Mouse (Mus musculus): ENCODE data around the gene Son.

The Son gene

DNA sequence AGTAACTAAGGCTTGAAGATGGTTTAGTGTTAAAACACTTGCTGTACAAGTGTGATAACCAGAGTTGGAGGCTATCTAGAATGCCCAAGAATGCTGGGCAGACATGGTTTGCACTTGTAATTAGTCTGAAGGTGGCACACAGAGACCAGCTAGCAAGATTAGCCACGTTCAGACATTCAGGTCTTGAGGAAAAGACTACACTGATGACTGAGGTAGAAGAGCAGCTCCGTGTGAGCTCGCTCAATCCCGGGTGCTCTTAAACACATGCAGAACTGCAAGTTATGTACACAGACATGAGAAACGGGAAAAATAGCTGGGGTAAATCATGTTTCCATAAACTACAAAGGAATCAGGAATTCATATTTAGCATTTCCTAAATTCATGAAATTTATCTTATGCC is 33.4 kb downstream of the Son start:
- in situ Hi-C loops (cut with MboI, MseI): loop anchor here (10.0 kb wide), 1 partner anchor 666 kb away; the partner anchor contains the start of gene Synj1

DNA sequence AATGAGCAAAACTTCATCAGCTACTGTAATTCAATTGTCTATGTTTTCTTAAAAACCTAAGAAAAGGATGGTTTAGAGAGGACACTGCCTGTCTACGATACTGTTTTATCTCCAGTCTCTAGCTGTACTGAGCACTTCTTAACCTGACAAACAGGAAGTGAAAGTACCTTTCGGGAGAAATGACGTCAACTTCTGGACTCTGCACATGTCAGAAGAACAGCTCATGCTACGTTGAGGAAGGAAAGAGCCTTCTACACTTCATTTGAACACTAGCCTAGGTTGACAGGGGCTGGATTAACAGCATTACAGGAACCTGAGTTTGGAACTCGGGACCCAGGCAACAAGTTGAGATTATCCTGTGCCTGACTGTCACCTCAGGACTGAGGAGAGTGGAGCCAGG is 38.2 kb downstream of the Son start:
- in situ Hi-C loops (cut with MboI, MseI): loop anchor here (10.0 kb wide), 1 partner anchor 671 kb away; the partner anchor contains the start of gene Synj1

DNA sequence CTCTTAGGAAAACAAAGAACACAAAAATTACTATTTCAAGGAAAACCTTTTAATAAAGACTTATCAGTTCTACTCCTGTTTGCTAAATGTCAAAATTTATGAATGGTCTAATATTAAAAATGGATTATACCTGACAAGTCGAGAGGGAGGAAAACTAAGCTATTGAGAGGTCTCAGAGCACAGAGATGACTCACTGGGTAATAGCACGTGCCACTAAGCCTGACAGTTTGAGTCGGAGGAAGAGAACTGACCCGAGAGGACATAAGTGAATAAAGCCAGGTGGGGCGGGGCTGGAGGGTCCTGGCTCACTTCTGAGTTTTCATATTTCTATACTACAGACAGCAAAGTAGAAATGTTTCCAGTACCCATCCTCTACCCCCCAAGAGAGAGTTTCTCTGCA is 39.1 kb downstream of the Son start:
- in situ Hi-C loops (cut with MboI, MseI): loop anchor here (10.0 kb wide), 1 partner anchor 672 kb away; the partner anchor contains the start of gene Synj1

DNA sequence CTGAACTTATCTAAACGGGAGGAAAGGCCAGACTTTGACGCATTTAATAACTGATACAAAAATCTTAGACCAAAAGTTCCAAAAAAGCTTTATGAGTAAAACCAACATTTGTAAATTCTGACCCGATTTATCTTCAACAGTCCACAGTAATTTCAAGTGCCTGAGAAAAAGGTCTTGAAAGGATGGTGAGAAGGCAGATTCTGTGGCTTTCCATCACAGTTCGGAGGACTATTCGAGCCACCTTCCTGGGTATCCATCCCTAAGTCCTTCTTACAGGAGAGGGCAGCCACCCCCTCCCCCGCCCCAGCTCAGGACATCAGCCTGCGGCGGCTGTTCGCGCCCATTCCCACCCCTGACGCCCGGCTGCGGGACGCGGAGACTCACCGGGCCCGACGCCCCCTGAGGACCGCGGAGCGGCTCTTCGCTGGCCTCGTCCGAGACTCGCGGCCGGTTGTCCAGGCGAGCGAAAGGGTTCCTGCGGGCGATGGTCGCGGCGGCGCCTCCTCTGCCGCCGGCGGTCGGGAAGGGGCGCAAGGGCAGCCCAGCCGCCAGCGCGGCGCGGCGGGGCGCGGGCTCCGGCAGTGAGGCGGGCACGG is 40.8 kb downstream of the Son start:
- in situ Hi-C loops (cut with MboI, MseI): loop anchor here (10.0 kb wide), 1 partner anchor 673 kb away; the partner anchor contains the start of gene Synj1

DNA sequence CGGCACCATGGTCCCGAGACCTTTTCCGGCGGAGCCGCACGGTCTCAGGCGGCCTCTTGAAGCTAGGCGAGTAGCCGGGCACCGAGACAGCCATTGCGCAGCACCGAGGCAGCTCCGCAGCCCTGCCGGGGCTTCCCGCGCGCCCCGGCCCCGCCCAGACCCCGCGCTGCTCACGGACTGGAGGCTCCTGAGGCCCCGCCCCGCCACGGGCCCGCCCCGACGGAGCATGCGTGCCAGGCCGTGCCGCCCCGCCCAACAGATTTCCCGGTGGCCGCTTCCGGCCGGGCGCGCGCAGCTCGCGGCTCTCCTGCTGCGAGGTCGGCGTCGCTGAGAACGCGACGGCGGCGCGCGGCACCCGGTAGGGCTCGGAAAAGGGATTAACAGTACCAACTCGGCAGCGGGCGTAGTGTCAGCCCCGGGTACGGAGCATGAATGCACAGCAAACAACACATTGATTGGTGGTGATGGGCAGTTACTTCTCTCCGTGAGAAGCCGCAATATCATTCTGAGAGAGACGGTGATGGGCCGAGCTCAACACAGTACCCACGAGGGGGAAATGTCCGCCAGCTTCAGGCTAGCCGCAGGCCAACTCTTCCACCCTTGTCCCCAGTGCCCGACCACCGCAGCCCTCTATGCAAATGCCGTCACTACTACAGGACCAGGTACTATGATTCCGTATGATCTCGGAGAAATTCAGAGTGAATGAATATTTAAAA is 41.5 kb downstream of the Son start, which contains the start of gene Donson:
Gene Donson (minus strand): TSS at position 152 of the 716 bp plus-strand sequence.
- in situ Hi-C loops (cut with MboI, MseI): loop anchor here (10.0 kb wide), 1 partner anchor 674 kb away; the partner anchor contains the start of gene Synj1

- in situ Hi-C loops (cut with MboI, MseI): loop anchor here (10.0 kb wide), 1 partner anchor 675 kb away; the partner anchor contains the start of gene Synj1
These were observed 42.5 kb downstream of the Son start for GRCm38 (mm10) chr16:91689791-91690190.

DNA sequence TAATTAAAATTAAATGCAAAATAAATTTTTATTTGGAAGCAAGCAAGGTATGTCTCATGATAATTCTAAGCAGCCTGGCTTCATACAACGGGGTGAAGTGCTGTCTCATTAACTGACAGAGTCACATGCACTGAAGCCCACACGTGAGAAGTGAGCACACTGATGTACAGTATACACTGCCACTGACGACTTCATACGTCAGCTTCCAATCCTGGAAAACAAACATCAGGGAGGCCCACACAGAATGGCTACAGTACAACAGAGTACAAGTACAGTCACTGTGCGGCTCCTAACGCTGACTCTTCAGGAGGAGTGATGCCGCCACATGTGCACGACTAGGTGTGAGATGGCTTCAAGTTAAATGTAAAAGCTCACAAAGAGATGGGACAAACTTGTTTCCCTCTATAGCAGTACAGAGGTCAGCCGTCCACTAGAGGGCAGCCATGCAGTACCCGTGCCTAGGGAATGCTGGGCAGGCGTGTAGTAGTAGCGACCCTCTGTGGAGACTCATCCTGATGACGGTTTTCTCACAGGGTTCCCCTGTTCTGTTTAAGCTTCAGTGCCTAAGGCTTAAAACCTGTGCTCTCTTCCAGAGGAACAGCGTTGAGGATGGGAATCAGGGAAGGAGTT is 47.3 kb downstream of the Son start:
- in situ Hi-C loops (cut with MboI, MseI): loop anchor here (5.0 kb wide), 1 partner anchor 223 kb away; no protein-coding TSS in a partner anchor

DNA sequence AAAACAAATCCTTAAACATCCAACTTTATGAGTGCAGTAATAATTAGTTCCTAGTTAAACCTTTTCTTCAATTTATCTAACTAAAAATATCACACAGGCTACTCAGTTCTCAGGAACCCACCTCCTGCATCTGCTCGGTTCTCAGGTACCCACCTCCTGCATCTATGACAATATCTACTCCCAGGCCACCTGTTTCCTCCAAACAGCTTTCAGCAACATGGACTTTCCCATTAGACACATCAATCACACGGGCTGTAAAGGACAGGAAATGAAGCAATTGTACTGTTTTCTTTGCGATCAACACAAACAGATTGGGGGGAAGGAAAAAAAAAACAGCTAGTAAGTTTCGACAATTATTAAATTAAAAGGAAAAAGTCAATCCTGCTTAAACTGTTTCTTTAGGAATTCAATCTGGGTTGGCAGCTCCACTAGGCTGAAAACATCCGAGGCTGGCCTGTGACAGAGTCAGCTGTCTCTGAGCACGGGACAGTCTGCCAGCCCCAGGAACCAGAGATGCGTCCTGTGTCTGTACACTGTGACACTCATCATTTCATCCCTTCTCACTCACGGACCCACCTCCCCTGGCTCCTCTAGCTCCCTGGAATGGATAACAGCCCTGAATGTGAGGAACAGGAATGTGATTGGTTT is 47.9 kb downstream of the Son start:
- in situ Hi-C loops (cut with MboI, MseI): loop anchor here (5.0 kb wide), 1 partner anchor 222 kb away; no protein-coding TSS in a partner anchor

DNA sequence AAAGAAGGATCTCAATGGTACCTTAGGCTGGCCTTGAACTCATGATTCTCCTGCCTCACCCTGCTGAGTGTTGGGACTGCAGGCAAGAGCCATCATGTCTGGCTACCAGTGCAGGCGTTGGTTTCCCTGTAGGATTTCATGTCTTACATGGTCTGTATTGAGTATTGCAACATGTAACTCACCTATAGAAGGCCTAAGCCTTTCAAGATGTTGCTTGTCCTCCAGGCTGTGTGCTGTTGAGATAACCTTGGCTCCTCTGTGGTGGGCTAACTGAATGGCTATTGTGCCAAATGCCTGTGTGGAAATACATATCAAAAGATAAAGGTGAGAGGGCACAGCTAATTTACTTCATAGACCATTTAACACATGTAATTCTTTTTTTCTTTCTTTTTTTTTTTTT is 51.7 kb downstream of the Son start:
- in situ Hi-C loops (cut with MboI, MseI): loop anchor here (5.0 kb wide), 1 partner anchor 218 kb away; no protein-coding TSS in a partner anchor

GRCm38 (mm10) chr16:91701908-91702307 is 54.6 kb downstream of the Son start:
- in situ Hi-C loops (cut with MboI, MseI): no loop called here

- in situ Hi-C loops (cut with MboI, MseI): no loop called here
These were observed 55.5 kb downstream of the Son start for GRCm38 (mm10) chr16:91702771-91703188.

GRCm38 (mm10) chr16:91704603-91705340 is 57.5 kb downstream of the Son start:
- in situ Hi-C loops (cut with MboI, MseI): no loop called here

DNA sequence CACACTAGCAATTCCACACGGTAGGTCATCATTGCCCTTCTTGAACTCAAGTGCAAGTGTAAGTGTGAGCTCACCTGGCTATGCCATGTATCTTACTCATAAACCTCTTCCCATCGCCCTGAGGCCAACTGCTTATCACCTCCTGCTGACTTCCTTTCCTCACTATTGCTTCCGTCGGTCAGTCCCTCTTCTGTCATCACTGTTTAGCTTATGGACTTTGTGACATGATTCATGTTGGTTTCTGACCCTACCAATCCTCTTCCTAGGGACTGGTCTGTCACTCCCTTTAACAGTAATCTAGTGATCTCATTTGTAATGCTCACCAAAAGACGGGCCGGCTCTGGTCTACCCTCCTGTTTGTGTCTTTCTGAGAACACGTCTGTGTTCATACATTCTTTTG is 62.9 kb downstream of the Son start:
- in situ Hi-C loops (cut with MboI, MseI): no loop called here

DNA sequence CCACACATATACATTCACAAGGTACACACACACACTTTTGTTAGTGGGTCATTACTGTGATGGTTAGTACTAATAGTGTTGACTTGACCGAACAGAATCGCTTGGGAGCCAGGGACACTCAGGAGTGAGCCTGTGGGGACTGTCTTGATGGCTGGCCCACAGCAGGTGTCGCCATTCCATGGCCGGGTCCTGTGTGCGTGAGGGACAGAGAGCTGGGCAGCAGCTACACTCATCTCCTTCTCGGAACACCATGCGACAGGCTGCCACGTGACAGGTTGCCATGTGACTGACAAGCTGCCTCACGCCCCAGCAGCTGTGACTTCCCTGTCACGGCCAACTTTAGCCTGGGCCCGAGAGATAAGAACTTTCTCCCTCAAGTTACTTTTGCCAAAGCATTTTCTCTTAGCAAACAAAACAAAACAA is 69.6 kb downstream of the Son start:
- in situ Hi-C loops (cut with MboI, MseI): no loop called here

GRCm38 (mm10) chr16:91717399-91717798 is 70.1 kb downstream of the Son start:
- in situ Hi-C loops (cut with MboI, MseI): no loop called here

GRCm38 (mm10) chr16:91724247-91724646 is 76.9 kb downstream of the Son start:
- in situ Hi-C loops (cut with MboI, MseI): loop anchor here (5.0 kb wide), 1 partner anchor 193 kb away; no protein-coding TSS in a partner anchor

DNA sequence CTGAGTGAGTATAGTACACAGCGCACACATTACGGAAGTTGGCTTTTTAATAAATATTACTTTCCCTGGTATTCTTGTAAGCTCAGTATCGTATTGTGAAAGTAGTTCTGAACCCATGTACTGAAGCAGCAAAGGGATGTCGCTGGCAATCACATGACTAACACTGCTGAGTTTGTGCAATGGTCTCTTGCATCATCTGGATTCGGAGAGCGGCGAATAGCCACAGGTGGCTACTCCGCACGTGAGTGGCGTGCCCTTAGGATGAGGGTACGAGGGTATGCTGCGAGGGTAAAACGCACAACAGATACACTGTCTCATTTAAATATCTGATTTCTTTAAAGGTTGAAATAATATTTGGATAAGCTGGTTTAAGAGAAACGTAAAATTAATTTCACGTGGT is 80.1 kb downstream of the Son start:
- in situ Hi-C loops (cut with MboI, MseI): no loop called here

GRCm38 (mm10) chr16:91728123-91729065 is 81.1 kb downstream of the Son start, which contains the start of gene Cryzl1:
Gene Cryzl1 (minus strand): TSS chr16:91728975.
- in situ Hi-C loops (cut with MboI, MseI): no loop called here
